Comparison of ENCODE assay signal across 11 mouse cellular contexts in the genomic region with DNA sequence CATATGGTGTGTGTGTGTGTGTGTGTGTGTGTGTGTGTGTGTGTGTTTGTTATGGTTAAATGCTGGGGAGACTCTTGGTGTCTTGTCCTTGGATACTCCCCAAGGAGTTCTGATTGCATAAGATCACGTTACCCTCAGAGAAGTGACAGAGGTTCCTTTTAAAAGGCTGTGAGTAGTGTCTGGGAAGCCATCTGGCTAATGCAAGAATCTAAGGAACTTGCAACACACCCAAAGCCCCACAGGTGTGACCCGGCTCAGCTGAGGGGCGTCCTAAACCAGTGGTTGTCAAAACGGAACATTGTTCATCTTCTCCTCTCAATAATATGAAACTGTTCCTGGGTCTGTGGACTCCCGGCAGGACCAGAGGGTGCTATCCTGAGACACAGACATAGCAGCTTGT. TPM values are rescaled to one million over a fixed set of nuclear protein-coding genes. Genes with fewer than 3 reads are reported as not detected.
DNase-seq lines count a peak whose midpoint lies in the region; ATAC-seq lines count a peak whose summit lies in the region.
"Had no signal": no experiment of that assay in that cellular context is flagged by ENCODE, and none has a peak within 500 bp of the region (broad histone marks: within the 10 kb centered on the region; RNA-seq: fewer than 3 reads in every experiment).

No protein-coding gene starts in this region.

- no peaks in the 10 kb centered on the region for H3K36me3 ChIP-seq in heart, embryonic 16.5 days (ENCODE audit: control insufficient read depth, insufficient read depth)
- no peaks in the 10 kb centered on the region for H3K36me3 ChIP-seq in forebrain, embryonic 16.5 days (ENCODE audit: control insufficient read depth, insufficient read depth)
- H3K36me3 ChIP-seq in midbrain, embryonic 15.5 days (replicated peaks), result no peaks in the 10 kb centered on the region; the same call in 1 of the 2 replicates
- H3K36me3 ChIP-seq: stomach, embryonic 15.5 days had no signal

- no peaks in the 10 kb centered on the region for H3K9me3 ChIP-seq in heart, embryonic 16.5 days (replicated peaks; ENCODE audit: control insufficient read depth, low read length)
- H3K9me3 ChIP-seq in forebrain, embryonic 16.5 days (ENCODE audit: control insufficient read depth, low read length), result no peaks in the 10 kb centered on the region
- no peaks in the 10 kb centered on the region for H3K9me3 ChIP-seq in midbrain, embryonic 15.5 days
- H3K9me3 ChIP-seq: stomach, embryonic 15.5 days had no signal

- H3K4me2 ChIP-seq in heart, embryonic 16.5 days (ENCODE audit: low read depth, low read length), result peak overlapping the region; percentile 92
- peak overlapping the region; percentile 64 for H3K4me2 ChIP-seq in forebrain, embryonic 16.5 days (ENCODE audit: low read length)
- H3K4me2 ChIP-seq in midbrain, embryonic 15.5 days, result peak overlapping the region; percentile 70

- H3K4me3 ChIP-seq in heart, embryonic 16.5 days (ENCODE audit: low read length), result no peak overlapping the region
- no peak overlapping the region for H3K4me3 ChIP-seq in forebrain, embryonic 16.5 days (replicated peaks; ENCODE audit: low read length)
- peak overlapping the region; percentile 76 for H3K4me3 ChIP-seq in midbrain, embryonic 15.5 days
- H3K4me3 ChIP-seq: stomach, embryonic 15.5 days had no signal

- H3K4me1 ChIP-seq in heart, embryonic 16.5 days (ENCODE audit: control insufficient read depth, insufficient read depth, low read length), result peaks cover 3% of the 10 kb centered on the region; the same call in 1 of the 2 replicates
- H3K4me1 ChIP-seq in forebrain, embryonic 16.5 days (replicated peaks; ENCODE audit: control insufficient read depth, insufficient read depth, low read length), result peaks cover 20% of the 10 kb centered on the region
- H3K4me1 ChIP-seq in midbrain, embryonic 15.5 days, result peaks cover 37% of the 10 kb centered on the region
- H3K4me1 ChIP-seq: stomach, embryonic 15.5 days had no signal

- intact Hi-C loops in heart, postnatal 36 days (cut with DNase I), result loop anchor here (5.0 kb wide), 1 partner anchor 345 kb away; a partner anchor contains a TSS

- no peaks in the 10 kb centered on the region for H3K27me3 ChIP-seq in heart, embryonic 16.5 days (ENCODE audit: control insufficient read depth, insufficient read depth, low read length)
- H3K27me3 ChIP-seq in forebrain, embryonic 16.5 days (replicated peaks; ENCODE audit: control insufficient read depth, insufficient read depth, low read length), result no peaks in the 10 kb centered on the region
- H3K27me3 ChIP-seq in midbrain, embryonic 15.5 days (replicated peaks), result no peaks in the 10 kb centered on the region
- H3K27me3 ChIP-seq: stomach, embryonic 15.5 days had no signal

- H3K27ac ChIP-seq in heart, embryonic 16.5 days (ENCODE audit: low read length), result no peak overlapping the region
- H3K27ac ChIP-seq in forebrain, embryonic 16.5 days (ENCODE audit: low read length), result no peak overlapping the region
- no peak overlapping the region for H3K27ac ChIP-seq in midbrain, embryonic 15.5 days
- H3K27ac ChIP-seq: stomach, embryonic 15.5 days had no signal

- no peak for ATAC-seq in heart, embryonic 16.5 days (replicated peaks; ENCODE audit: extremely low read depth, insufficient read depth, low FRiP score)
- no peak for ATAC-seq in forebrain, embryonic 16.5 days
- no peak for ATAC-seq in midbrain, embryonic 15.5 days (replicated peaks)

- no peak overlapping the region for H3K9ac ChIP-seq in heart, embryonic 16.5 days (ENCODE audit: low read length)
- H3K9ac ChIP-seq in forebrain, embryonic 16.5 days (replicated peaks; ENCODE audit: low read depth, low read length), result no peak overlapping the region
- H3K9ac ChIP-seq in midbrain, embryonic 15.5 days, result 0 out of 2 replicates have a peak overlapping the region, but pooled peaks have one; percentile 79
- H3K9ac ChIP-seq: stomach, embryonic 15.5 days had no signal

- WGBS in heart, embryonic 16.5 days, result 76% methylated on average over 5 of the region's 5 CpGs
- 82% methylated on average over 5 of the region's 5 CpGs for WGBS in forebrain, embryonic 16.5 days
- 78% methylated on average over 5 of the region's 5 CpGs for WGBS in midbrain, embryonic 15.5 days

- no peak for DNase-seq in heart, postnatal 36 days
- DNase-seq in ZHBTc4 (ENCODE audit: low read depth, low spot score), result peak; percentile 76
- no peak for DNase-seq in right cerebral cortex, postnatal 10 days (ENCODE audit: low spot score in 2 of 2)
- DNase-seq in retina, embryonic 14.5 days (ENCODE audit: low spot score), result no peak
- DNase-seq in spleen, postnatal 10 days (ENCODE audit: low spot score in 2 of 2), result no peak
- DNase-seq: kidney, adult 8-10 months; layer of hippocampus, adult 9-11 months had no signal

RNA-seq across cellular contexts. Expression of a gene that starts 2.3 kb away (rescaled TPM):
- polyA plus RNA-seq in heart, embryonic 16.5 days (2015; fragmentation: Nextera tagmentation; extraction: Ambion mirVana), result 9.2 and 11.1 TPM in 2 replicates
- 1 to 10 TPM; 4.9 to 6.3 TPM for total RNA-seq in heart, postnatal 36 days (2021)
- polyA plus RNA-seq in forebrain, embryonic 16.5 days (2015; fragmentation: Nextera tagmentation; extraction: Ambion mirVana), result 27.7 and 27.8 TPM in 2 replicates
- polyA plus RNA-seq in midbrain, embryonic 15.5 days (2015; fragmentation: Nextera tagmentation; extraction: Ambion mirVana), result 31.1 and 36.0 TPM in 2 replicates
